Mouse (Mus musculus): Measurements from ENCODE around the gene Apobec2.

The Apobec2 gene

DNA sequence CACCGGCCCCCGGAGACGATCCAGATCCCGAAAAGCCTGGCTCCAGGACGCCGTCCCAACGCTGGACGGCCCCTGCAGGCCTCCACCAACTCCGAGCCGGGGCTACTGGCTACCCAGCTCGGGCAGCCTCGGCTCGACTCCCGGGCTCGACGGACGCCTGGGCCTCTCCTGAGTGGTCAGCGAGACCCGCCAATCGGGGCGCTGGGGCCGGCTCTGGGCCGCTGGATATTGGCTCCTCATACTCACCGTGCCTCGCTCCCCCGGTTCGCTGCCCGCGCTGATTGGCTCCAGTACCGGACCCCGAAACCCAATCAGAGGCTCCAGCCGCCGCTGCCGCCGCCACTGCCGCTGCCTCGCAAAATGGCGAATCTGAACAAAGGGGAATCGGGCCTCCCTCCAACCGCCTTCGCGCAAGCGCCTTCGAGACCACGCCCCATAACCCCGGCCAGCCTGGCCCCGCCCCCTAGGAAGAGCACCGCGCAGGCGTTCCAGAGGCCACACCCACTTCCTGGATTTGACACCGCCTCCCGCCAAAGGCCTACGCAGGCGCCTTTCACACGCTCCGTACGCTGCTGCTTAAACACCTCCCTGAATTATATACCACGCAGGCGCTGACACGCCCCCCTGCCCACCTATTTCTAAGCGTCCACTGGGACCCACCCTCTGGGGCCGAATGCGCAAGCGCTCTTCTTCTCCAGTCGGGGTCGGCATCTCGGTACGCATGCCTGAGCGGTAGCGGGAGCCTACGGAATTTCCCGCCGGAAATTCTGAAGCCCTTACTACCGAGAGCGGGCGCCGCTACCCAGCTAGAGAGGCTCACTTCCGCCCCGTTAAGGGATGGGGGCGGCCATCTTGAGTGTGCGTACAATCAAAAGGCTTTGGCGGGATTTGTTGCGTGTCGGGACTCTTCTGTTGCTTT lies 23.1 kb downstream of the Apobec2 start, which contains the start of the genes Nfya and Oard1:
Gene Nfya, minus strand, starts transcription at position 527 of the 919 bp plus-strand sequence.
Gene Oard1, plus strand, starts transcription at position 635 of the 919 bp plus-strand sequence.
- DNase-seq (ENCODE audit: extremely low read depth, low read depth), result peak; percentile 97

GRCm38 (mm10) chr17:48408526-48409291 lies 24.0 kb downstream of the Apobec2 start:
- DNase-seq (ENCODE audit: extremely low read depth, low read depth), result peak; percentile 94

- peak; percentile 13 for DNase-seq (ENCODE audit: extremely low read depth, low read depth)
Observed at GRCm38 (mm10) chr17:48407910-48408525, 24.7 kb downstream of the Apobec2 start.

DNA sequence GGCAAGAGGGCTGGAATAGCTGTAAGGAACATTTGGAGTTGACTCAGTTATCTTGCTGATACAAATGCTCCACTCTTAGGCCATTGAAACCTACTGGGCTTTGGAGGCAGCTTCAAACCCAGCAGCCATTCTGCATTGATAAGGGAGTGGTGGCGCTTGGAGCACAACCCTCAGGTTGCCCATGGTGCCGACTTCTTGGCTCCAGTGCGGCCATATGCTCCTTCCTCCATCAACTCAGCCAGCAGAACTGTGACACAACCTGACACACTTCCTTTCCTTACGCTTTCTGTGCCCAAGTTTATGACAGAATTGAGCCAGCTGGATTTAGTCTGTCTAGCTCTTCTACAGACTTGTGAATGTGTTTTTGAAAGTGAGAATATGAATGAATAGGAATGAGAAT lies 25.6 kb downstream of the Apobec2 start:
- peak; percentile 16 for DNase-seq (ENCODE audit: extremely low read depth, low read depth)

DNA sequence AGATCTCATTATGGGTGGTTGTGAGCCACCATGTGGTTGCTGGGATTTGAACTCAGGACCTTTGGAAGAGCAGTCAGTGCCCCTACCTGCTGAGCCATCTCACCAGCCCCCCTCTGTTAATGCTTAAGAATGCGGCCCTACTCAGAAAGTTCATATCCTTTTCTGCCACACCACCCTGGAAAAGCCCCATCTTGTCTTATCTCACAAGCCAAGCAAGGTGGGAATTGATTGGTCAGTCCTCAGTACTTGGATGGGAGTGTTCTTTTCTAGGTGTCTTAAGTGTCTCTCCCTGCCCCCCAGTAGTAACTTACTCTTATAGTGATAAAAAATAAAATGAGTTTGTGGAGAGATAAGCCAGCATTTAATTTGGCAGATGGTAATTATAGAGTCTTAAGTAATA lies 28.0 kb downstream of the Apobec2 start:
- no peak for DNase-seq (ENCODE audit: extremely low read depth, low read depth)

DNA sequence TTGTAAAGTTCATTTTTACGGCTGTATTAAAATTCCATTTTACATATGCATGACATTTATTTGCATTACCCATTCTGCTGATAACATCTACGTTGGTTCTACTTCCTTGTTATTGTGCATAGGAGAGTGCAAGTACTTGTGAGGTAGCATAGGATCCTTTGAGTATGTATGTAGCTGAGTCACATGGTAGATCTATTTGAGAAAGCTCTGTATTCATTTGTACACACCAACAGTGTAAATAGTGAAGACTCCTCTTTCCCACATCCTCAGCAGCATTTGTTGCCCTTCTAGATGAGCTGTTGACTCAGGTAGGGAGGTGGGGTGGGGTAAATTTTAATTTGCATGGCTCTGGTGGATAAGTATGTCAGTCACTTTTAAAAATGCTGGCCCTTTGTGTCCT lies 28.9 kb downstream of the Apobec2 start:
- DNase-seq (ENCODE audit: extremely low read depth, low read depth), result no peak

DNA sequence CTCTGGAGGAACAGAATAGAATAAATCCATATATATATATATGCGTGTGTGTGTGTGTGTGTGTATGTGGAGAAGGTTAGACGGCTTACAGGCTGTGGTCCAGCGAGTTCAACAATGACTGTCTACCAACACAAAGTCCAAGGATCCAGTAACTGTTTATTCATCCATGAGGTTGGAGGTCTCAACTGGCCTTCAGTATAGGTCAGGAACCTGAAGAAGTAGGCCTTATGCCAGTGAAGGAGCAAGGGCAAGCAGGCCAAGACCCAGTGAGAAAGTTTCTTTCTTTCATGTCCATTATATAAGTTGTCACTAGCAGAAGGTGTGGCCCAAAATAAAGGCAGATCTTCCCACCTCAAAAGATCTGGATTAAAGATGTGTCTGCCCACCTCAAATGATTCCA lies 30.0 kb downstream of the Apobec2 start:
- no peak for DNase-seq (ENCODE audit: extremely low read depth, low read depth)

DNA sequence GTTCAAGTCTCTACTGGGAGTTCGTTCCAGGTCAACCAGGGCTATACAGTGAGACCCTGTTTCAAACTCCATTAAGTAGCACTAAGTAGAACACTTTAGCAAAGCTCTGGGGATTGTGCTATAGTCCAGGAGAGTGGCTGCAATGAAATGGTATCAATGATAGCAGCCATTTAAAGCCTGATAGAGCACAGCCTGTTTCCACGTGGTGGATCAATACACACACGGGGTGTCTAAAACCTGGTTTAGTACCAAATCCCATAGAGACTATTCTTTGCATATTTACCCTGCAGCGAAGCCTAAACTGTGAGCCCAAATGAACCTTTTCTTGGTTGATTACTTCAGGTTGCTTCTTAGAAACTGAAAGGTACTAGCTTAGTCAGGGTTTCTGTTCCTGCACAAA lies 31.0 kb downstream of the Apobec2 start:
- no peak for DNase-seq (ENCODE audit: extremely low read depth, low read depth)

DNA sequence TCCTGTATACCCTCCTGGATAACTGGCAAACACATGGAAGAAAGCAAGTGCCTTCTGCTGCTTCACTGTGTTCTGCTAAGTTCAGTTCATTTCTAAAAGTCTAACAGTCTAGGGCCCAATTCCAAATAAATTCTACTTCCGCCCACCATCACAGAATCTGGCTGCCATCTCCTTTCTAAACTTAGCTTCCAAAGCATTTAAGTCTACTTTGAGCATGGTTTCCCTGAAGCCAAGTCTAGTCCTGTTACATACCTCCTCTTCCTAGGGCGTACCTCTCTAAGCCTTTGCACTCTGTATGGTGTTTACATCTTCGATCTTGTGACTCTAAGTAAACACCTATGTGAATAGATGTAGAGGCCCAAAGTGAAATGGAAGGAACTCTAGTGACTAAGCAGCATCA lies 40.1 kb downstream of the Apobec2 start:
- no peak for DNase-seq (ENCODE audit: extremely low read depth, low read depth)

- no peak for DNase-seq (ENCODE audit: extremely low read depth, low read depth)
Observed at GRCm38 (mm10) chr17:48391446-48391845, 41.3 kb downstream of the Apobec2 start.

GRCm38 (mm10) chr17:48389442-48389841 lies 43.3 kb downstream of the Apobec2 start:
- no peak for DNase-seq (ENCODE audit: extremely low read depth, low read depth)

- no peak for DNase-seq (ENCODE audit: extremely low read depth, low read depth)
Observed at GRCm38 (mm10) chr17:48388666-48389065, 44.1 kb downstream of the Apobec2 start.

DNA sequence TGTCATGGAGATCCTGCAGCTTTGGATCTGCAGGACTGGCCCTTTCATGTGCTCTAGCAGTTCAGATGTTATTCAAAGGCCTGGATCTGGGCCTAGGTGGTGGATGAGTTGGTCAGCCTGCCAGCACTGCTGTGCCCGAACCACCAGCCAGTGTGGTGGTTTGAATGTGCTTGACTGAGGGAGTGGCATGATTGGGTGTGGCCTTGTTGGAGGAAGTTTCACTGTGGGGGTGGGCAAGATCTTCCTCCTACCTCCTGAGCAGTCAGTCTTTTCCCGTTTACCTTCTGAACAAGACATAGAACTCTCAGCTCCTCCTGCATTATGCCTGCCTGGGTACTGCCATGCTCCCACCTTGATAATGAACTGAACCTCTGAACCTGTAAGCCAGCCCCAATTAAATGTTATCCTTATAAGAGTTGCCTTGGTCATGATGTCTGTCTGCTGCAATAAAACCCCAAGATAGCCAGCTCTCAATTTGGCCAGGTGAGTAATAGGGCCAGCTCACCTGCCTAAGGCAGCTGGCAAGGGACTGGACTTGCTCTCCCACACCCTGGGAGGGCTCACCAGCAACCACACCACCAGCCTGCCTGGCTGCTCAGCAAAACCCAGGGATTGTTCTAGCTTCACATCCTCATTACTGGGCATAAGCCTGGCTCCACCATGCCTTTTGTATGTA lies 46.8 kb downstream of the Apobec2 start:
- DNase-seq (ENCODE audit: extremely low read depth, low read depth), result no peak

DNA sequence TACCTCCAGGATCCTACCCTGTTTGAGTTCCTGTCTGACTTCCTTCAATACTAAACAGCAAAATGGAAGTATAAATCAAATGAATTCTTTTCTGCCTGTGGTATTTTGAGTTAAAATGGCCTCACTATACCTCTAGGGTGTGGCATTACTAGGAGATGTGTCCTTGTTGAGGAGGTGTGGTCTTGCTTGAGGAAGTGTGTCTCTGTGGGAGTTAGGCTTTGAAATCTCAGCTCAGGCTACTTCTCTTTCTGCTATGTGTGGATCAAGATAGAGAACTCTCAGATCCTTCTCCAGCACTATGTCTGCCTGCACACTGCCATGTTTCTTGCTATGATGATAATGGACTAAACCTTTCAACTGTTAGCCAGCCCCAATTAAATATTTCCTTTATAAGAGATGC lies 53.7 kb downstream of the Apobec2 start:
- no peak for DNase-seq (ENCODE audit: extremely low read depth, low read depth)

DNA sequence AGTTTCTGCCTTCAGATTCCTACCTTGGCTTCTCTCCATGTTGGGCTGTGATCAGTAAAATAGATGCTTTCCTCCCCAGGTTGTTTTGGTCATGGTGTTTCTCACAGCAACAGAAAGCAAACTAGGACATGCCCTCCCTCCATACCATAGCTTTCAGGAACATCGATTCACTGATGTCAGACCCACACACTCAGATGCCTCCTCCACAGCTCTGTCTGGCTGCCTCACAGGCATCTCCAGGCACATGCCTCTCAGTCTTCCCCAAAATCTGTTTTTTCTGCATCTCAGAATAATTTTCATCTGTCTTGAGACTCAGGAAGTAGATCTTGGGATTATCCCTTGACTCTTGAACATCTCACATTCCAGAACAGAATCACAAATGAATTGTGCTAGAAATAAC lies 56.6 kb downstream of the Apobec2 start:
- DNase-seq (ENCODE audit: extremely low read depth, low read depth), result no peak

DNA sequence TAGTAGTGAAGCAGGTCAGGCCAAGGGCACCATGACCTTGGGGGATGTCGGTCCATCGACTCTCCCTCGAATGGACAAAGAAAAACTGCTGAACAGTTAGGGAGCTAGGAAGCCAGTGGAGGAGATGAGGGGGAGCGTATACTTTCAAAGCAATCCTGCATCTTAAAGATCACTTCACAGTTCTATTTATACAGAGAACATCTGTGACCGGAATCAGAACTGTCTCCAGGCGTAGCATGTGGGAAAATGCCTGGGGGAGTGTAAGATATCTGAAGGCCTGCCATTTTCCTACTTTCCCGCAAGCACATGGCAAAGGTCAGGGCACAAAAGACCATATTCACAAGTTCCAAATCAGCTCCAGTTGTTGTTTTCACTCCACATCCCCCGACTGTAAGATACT lies 59.7 kb downstream of the Apobec2 start:
- DNase-seq (ENCODE audit: extremely low read depth, low read depth), result no peak

GRCm38 (mm10) chr17:48371621-48372020 lies 61.1 kb downstream of the Apobec2 start:
- DNase-seq (ENCODE audit: extremely low read depth, low read depth), result no peak
